Mouse (Mus musculus) monocyte, adult 2 months (primary cell): ENCODE measurements around the gene 4930556J24Rik.
"Not testable (repeated sequence)": the region's sequence is repeated elsewhere in the genome, so short reads cannot be mapped to it uniquely, and the experiment has no call there.

Experiments
- DNase-seq, 2 experiments: peaks; one replicate each; pipeline ENCODE4 v3.0.0; 2022; ENCODE audit warnings: low spot score in 2 of 2, low read depth in 1 of 2

4930556J24Rik gene

GRCm38 (mm10) chr11:3922731-3923130 is 53.8 kb downstream of the 4930556J24Rik start:
- DNase-seq = no peak

- DNase-seq = no peak
These were observed 54.5 kb downstream of the 4930556J24Rik start for GRCm38 (mm10) chr11:3922115-3922514.

DNA sequence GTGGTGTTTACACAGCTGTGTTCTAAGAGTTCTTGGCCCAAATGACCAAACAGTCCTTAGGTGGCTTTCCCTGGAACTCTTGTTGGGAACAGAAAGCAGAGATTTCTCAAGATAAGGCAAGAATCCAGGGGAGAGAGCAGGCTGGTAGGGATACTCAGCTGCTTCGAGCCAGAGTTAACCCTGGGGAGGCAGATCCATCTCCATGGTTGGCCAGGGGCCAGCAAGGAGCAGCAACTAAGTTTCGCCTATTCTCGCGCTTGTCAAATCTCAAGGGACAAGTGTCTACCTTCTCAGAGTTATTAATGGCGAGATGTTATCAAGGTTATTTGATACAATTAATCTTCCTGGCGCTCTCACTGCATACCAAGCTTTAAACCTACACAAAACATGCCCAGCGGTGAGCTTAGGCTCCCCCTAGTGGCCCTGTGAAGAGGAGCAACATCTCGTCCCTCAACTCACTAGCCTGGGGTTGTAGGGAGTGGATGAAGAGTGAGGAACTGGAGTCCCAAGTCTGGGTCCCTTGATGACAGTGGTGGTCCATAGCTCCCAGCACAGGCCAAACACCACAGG is 55.2 kb downstream of the 4930556J24Rik start:
- peak in 1 of 2 experiments; percentile 23 for DNase-seq

DNA sequence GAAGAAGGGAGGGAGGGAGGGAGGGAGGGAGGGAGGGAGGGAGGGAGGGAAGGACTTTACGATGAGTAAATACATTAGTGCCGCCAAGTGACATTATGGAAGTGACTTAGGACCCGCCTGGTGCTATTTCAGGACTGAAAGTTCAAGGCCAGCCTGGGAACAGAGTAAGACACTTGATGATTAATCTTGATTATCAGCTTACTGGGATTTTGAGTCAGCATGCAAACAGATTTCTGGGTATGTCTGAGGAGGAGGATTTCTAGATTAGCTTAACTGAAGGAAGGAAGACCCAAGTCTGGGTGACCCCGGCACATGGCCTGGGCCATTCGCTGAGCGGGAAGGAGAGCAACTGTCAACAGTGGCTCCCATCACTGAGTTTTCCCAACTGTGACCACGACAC is 56.1 kb downstream of the 4930556J24Rik start:
- DNase-seq = no peak

DNA sequence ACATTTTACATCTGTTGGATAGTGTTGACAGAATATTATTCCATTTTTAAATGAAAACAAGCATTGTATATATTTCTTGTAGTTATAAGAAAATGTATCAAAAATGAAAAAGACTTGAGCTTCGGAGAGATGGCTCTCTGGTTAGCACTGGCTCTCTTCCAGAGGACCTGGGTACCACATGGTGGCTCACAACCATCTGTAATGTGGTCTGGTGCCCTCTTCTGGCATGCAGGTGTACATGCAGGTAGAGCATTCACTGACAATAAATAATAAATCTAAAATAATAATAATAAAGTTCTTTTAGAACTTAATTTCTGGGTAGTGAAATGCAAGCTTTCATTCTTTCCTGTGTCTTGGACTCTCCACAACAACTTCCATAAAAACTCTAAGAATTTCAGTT is 57.8 kb downstream of the 4930556J24Rik start:
- no peak for DNase-seq

DNA sequence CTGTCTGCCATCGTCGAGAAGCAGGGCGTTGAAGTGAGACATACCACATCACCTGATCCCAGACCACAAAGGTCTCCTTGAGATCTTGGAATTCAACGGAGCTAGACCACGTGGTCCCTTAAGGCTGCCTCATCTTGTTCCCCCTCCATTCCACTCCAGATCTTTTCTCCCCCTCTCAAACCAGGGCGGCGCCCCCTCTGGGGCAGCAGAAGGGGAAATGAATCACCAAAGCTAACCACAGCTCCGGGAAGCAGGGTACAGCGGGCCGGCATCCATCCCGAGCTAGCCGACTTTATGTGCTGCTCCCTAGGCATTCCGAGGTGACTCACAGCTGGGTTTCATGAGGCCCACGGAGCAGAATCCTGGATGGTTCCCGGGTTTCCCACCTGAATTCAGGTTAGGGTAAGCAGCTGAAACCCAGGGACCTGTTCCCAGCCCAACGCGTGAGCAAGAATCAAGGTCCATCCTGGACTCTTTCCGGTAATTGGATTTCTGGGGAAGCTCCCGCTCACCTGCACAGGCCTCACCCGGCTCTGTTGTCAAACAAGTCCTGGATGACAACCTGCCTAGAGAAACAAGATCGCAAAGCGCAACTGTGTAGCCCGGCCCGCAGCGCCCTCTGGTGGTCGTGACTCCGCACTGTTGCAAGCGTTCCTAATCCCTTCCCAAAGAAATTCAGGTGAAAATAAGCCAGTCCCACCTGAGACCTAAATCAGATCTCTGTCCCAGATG is 62.3 kb downstream of the 4930556J24Rik start, which contains the start of gene Slc35e4:
Gene Slc35e4, minus strand, starts transcription at position 556 of the 732 bp plus-strand sequence.
- peak; percentile 73 for DNase-seq

GRCm38 (mm10) chr11:3913316-3914108 is 63.1 kb downstream of the 4930556J24Rik start:
- DNase-seq = peak; percentile 82 to 85

- DNase-seq = no peak
These were observed 63.7 kb downstream of the 4930556J24Rik start for GRCm38 (mm10) chr11:3912875-3913271.

- no peak for DNase-seq
These were observed 64.3 kb downstream of the 4930556J24Rik start for GRCm38 (mm10) chr11:3912100-3912874.

DNA sequence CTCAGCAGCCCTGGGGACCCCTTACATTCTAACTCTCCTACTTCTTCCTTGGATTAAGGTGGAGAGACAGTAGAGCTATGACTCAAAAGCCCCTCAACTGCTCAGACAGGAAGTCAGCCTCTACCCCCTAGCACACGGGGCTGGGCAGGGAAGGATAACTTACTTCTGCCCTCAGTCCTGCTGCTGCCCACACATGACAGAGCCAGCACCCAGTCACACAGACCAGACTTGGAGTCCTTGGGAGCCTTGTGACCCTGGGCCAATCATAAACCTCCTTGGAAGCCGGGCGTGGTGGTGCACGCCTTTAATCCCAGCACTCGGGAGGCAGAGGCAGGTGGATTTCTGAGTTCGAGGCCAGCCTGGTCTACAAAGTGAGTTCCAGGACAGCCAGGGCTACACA is 65.1 kb downstream of the 4930556J24Rik start:
- DNase-seq = not testable (repeated sequence)

- no peak for DNase-seq
These were observed 65.9 kb downstream of the 4930556J24Rik start for GRCm38 (mm10) chr11:3910513-3911310.

GRCm38 (mm10) chr11:3909236-3909635 is 67.3 kb downstream of the 4930556J24Rik start:
- DNase-seq = no peak

GRCm38 (mm10) chr11:3905446-3905845 is 71.1 kb downstream of the 4930556J24Rik start:
- no peak for DNase-seq

DNA sequence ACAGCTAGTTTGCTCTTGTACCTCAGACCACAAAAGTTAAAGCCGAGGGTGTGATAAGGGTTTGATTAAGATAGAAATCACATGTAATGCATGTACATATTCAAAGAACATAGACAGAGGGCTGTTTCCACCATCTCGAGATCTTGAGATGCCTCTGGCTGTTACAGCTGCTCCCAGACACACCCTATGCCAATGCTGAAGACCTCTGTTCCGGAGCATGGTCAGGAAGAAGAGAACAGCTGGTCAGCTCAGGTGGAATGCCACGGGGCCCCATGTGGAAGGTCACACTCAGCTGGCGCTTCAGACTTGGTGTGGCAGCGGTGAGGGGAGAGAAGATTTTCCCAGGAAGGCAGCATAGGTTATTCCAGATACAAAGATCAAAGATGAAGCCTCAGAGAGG is 71.9 kb downstream of the 4930556J24Rik start:
- no peak for DNase-seq

- DNase-seq = no peak
These were observed 73.5 kb downstream of the 4930556J24Rik start for GRCm38 (mm10) chr11:3903046-3903445.

GRCm38 (mm10) chr11:3902516-3902915 is 74.1 kb downstream of the 4930556J24Rik start:
- DNase-seq = no peak

GRCm38 (mm10) chr11:3900296-3900695 is 76.3 kb downstream of the 4930556J24Rik start:
- no peak for DNase-seq

DNA sequence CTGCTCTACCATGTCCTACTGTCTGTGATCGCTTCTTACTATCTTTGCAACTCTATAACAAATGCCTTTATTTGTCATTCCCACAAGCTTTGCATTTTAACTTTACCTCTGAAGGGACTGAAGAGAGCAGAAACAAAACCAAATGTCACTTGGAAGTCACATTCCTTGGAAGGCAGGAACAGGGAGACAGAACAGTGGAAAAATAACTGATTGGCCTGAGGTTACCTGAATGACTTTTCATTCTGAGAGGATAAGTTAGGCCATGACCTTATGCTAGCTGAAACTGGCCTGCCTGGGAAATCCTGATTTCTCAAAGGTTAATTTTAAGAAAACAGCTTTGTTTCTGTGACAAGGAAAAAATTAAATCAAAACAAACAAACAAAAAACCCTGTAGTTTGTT is 80.6 kb downstream of the 4930556J24Rik start:
- DNase-seq = no peak

DNA sequence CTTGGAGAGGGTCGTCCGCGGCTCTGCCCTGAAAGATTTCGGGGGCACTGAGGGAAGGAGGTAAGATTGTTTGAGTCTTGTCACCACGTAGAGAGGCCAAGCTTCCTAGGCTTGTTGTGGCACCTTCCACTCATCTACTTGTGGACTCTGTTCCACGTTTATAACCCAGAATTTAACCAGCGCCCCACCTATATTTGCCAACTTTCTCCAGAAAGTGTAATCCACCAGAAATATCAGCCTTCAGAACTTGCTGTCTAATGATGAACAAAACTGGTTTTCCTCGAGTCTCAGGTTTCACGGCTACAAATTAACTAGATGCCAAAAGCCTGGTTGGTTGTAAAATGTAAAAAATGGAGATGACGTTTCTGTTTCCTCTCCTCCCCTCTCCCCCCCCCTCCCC is 81.1 kb downstream of the 4930556J24Rik start:
- DNase-seq = no peak
